Mouse (Mus musculus) small intestine, adult 2 months (tissue): Measurements from ENCODE around the gene Agbl4. TPM values are rescaled to one million over a fixed set of nuclear protein-coding genes. Genes with fewer than 3 reads are reported as not detected.

Experiments used
- H3K27ac ChIP-seq: fragments of 200-500 bp; 2 replicates; pipeline ENCODE4 v1.5.1; 2012; ENCODE audit warnings: low read depth, low read length, control low read depth, inconsistent platforms; ENCODE audit not compliant: insufficient read depth
- H3K27me3 ChIP-seq: fragments of 200-500 bp; 2 replicates; pipeline ENCODE4 v1.6.1; 2012; ENCODE audit warnings: mild to moderate bottlenecking, moderate library complexity, low read length, inconsistent platforms; ENCODE audit not compliant: control insufficient read depth, insufficient read depth
- H3K36me3 ChIP-seq: fragments of 200-500 bp; 2 replicates; pipeline ENCODE4 v1.6.1; 2012; ENCODE audit warnings: mild to moderate bottlenecking, low read length, control low read depth, inconsistent platforms; ENCODE audit not compliant: control insufficient read depth, insufficient read depth
- H3K4me1 ChIP-seq: fragments of 200-500 bp; 2 replicates; pipeline ENCODE4 v1.6.1; 2012; ENCODE audit warnings: low read length, inconsistent platforms, mixed read lengths; ENCODE audit not compliant: control insufficient read depth, insufficient read depth, insufficient read length
- H3K4me3 ChIP-seq: fragments of 200-500 bp; 2 replicates; pipeline ENCODE4 v1.5.1; 2012; ENCODE audit warnings: low read depth, mild to moderate bottlenecking, control low read depth, inconsistent platforms, low read length, moderate library complexity
- CTCF ChIP-seq: fragments of 200-500 bp; IDR thresholded peaks from 2 replicates; pipeline ENCODE4 v1.5.1; 2012; ENCODE audit warnings: low read depth, mild to moderate bottlenecking, control low read depth, inconsistent platforms, low read length, moderate library complexity, mixed read lengths; ENCODE audit not compliant: insufficient replicate concordance, insufficient read length; ENCODE audit errors: extremely low read depth
- POLR2A ChIP-seq: fragments of 200-500 bp; IDR thresholded peaks from 2 replicates; pipeline ENCODE4 v1.6.1; 2012; ENCODE audit warnings: low read depth, mild to moderate bottlenecking, control low read depth, inconsistent platforms, low read length, moderate library complexity
- WGBS: fragments of 180-500 bp; shearing (Covaris S2); methylation state at CpG from one replicate; pipeline ENCODE4 v1.1.7; 2018; 5-methylcytosine and 5-hydroxymethylcytosine counted together
- polyA plus RNA-seq: library from polyadenylated mRNA; depleted of rRNA; stranded (reverse); fragments of >200 nt; gene quantifications from 2 replicates; pipeline ENCODE4 v1.2.3, GENCODE M21; 2012

The Agbl4 gene
- polyA plus RNA-seq, 1 experiment, result not detected

DNA sequence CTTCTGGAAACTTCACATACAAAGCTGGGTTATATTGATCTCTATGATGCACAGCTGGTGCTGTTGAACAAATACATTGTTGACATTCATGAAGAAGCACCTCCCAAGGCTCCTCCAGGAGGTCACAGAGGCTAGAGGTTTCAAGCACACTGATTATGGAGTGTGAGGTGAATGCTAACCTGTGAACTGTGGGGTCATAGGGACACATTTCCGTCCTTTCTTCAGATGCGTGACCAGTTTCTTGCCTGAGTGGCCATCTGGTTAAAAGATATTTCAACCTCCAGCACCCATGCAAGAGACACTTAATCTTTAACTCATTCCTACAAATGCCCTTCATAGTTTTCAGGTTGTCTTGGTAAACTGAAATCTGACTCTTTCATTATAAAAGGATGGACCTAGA lies 985.6 kb downstream of the Agbl4 start:
- TF ChIP-seq CTCF (no peak), POLR2A (no peak)
- Histone ChIP-seq H3K4me1 (no peaks in the 10 kb centered on the region), H3K27me3 (no peaks in the 10 kb centered on the region), H3K36me3 (no peaks in the 10 kb centered on the region), H3K27ac (no peak overlapping the region), H3K4me3 (no peak overlapping the region)
- 66% methylated on average over 2 of the region's 2 CpGs for whole genome bisulfite sequencing

GRCm38 (mm10) chr4:111390736-111391135 lies 993.3 kb downstream of the Agbl4 start:
- H3K27me3 ChIP-seq, result no peaks in the 10 kb centered on the region
- no peaks in the 10 kb centered on the region for H3K36me3 ChIP-seq
- H3K27ac ChIP-seq, result no peak overlapping the region
- no peak overlapping the region for H3K4me3 ChIP-seq
- no peak for TF ChIP-seq CTCF
- H3K4me1 ChIP-seq, result no peaks in the 10 kb centered on the region

DNA sequence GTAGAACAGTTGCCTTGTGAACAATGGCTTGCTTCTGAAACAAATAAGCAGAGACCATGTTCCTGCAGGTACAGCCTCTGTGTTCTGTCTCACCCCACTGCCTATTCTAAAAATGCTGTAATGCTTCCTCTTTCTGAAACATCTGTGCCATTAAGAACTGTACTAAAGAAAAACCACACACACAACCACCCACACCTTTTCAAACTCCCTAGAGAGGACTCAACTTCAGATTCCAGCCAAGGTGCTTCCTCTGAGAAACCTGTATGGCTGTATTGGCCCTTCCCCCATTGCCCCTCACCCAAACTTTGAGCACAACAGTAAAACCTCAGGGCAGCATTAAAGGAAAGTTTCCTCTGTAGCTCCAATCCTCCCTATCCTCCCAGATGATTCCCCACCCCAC lies 1002.3 kb downstream of the Agbl4 start:
- Histone ChIP-seq H3K4me1 (no peaks in the 10 kb centered on the region), H3K36me3 (no peaks in the 10 kb centered on the region), H3K27me3 (no peaks in the 10 kb centered on the region), H3K27ac (no peak overlapping the region), H3K4me3 (no peak overlapping the region)
- TF ChIP-seq POLR2A (no peak), CTCF (no peak)

DNA sequence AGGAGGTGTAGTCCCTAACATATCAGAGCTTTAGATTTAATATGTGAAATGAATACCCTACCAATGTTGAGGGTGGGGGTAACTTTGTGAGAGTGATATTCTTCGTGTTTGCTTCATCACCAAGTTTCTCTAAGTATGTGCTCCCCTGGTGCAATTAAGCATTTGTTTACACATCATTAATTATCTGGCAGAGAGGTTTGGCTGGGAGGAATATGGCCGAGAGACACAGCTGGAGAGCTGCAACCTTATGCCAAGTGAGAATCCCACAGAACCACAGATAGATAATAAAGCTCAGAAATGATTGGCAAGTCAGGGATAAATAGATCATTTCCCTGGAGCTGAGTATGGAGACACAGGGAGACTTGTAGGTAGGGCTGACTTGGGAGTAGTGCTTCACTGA lies 1003.2 kb downstream of the Agbl4 start:
- TF ChIP-seq CTCF (no peak), POLR2A (no peak)
- no peak overlapping the region for H3K27ac ChIP-seq
- no peak overlapping the region for H3K4me3 ChIP-seq
- no peaks in the 10 kb centered on the region for H3K36me3 ChIP-seq
- 18% methylated on average over 2 of the region's 2 CpGs for WGBS
- no peaks in the 10 kb centered on the region for H3K4me1 ChIP-seq
- no peaks in the 10 kb centered on the region for H3K27me3 ChIP-seq

- WGBS, result 32% methylated on average over 1 of the region's 1 CpGs
- Histone ChIP-seq H3K4me1 (no peaks in the 10 kb centered on the region), H3K4me3 (no peak overlapping the region), H3K36me3 (no peaks in the 10 kb centered on the region), H3K27ac (no peak overlapping the region), H3K27me3 (no peaks in the 10 kb centered on the region)
- TF ChIP-seq POLR2A (no peak), CTCF (no peak)
These were observed 1005.8 kb downstream of the Agbl4 start for GRCm38 (mm10) chr4:111403243-111403642.

GRCm38 (mm10) chr4:111410731-111411130 lies 1013.3 kb downstream of the Agbl4 start:
- WGBS, result 84% methylated on average over 4 of the region's 4 CpGs
- Histone ChIP-seq H3K4me1 (no peaks in the 10 kb centered on the region), H3K27me3 (peaks cover 11% of the 10 kb centered on the region; the same call in 1 of the 2 replicates), H3K4me3 (no peak overlapping the region), H3K36me3 (no peaks in the 10 kb centered on the region), H3K27ac (no peak overlapping the region)
- TF ChIP-seq CTCF (no peak), POLR2A (no peak)

DNA sequence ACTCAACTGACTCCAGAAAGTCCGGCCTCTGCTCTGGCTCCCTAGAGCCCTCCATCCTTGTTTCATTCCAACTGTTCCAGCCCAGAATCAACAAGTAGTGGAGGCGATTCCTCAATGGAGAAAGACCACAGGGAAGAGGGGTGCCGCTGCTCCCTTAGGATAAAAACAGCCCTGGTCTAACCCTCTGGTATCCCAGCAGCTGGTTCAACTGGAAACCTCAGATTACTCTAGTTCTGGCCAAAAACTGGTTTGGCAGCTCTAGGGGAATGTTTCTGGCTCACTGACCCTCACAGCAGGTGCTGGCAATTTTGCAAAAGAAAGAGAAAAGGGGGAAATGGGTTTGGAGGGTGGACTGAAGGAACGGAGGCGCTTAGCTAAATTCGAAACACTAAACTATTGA lies 1016.9 kb downstream of the Agbl4 start:
- 4% methylated on average over 6 of the region's 6 CpGs for WGBS
- H3K27me3 ChIP-seq, result peaks cover 11% of the 10 kb centered on the region; the same call in 1 of the 2 replicates
- H3K27ac ChIP-seq, result no peak overlapping the region
- H3K36me3 ChIP-seq, result no peaks in the 10 kb centered on the region
- TF ChIP-seq POLR2A (no peak), CTCF (no peak)
- peaks cover 3% of the 10 kb centered on the region; the same call in 1 of the 2 replicates for H3K4me1 ChIP-seq
- H3K4me3 ChIP-seq, result peak overlapping the region; percentile 81
